Mouse (Mus musculus) CD4-positive, CD25-positive, alpha-beta regulatory T cell (primary cell): Measurements from ENCODE around the gene Sema3e. TPM values are rescaled to one million over a fixed set of nuclear protein-coding genes. Genes with fewer than 3 reads are reported as not detected.

Source experiments
- polyA plus RNA-seq: library from polyadenylated mRNA; unstranded; fragments of 100-300 nt; shearing (Covaris generic); gene quantifications from one replicate; pipeline ENCODE4 v1.2.1, GENCODE M21; 2017

Sema3e gene
- polyA plus RNA-seq, result 0.02 TPM

GRCm38 (mm10) chr5:14025205-14026124 is at the start of gene Sema3e:
Gene Sema3e, plus strand, starts transcription at chr5:14025276.

Other genes with a start within 250 kb of the Sema3e start
- gene Speer3, start 233.7 kb upstream of the Sema3e start, polyA plus RNA-seq, result not detected